Mouse (Mus musculus): ENCODE data around the gene Svs2. TPM values are rescaled to one million over a fixed set of nuclear protein-coding genes. Genes with fewer than 3 reads are reported as not detected.

Svs2 gene
- total RNA-seq, 2 experiments from 2014 or later, result not detected

Other genes with a start within 250 kb of the Svs2 start
- 100 to 1,000 TPM; 138 to 139 TPM for gene Ywhab, start 243.5 kb downstream of the Svs2 start, total RNA-seq (2021)
- under 1 TPM; 0.77 to 0.91 TPM for gene Pabpc1l, start 213.0 kb downstream of the Svs2 start, total RNA-seq (2021)
- gene Stk4, start 168.1 kb downstream of the Svs2 start, total RNA-seq (2021), result 10 to 100 TPM; 20.9 to 21.4 TPM
- gene Tomm34, start 167.3 kb downstream of the Svs2 start, total RNA-seq (2021), result 10 to 100 TPM; 22.8 to 25.9 TPM
- gene Kcns1, start 67.4 kb downstream of the Svs2 start, total RNA-seq (2021), result under 1 TPM; 0.14 to 0.15 TPM
- not detected for gene Wfdc5, start 55.7 kb downstream of the Svs2 start, total RNA-seq (2021)
- not detected for gene Wfdc12, start 47.9 kb downstream of the Svs2 start, total RNA-seq (2021)
- gene Wfdc15a, start 38.3 kb downstream of the Svs2 start, total RNA-seq (2021), result not detected
- not detected for gene Wfdc15b, start 16.8 kb downstream of the Svs2 start, total RNA-seq (2021)
- not detected for gene Svs3b, start 18.2 kb upstream of the Svs2 start, total RNA-seq (2021)
- not detected for gene Svs4, start 40.0 kb upstream of the Svs2 start, total RNA-seq (2021)
- not detected for gene Svs3a, start 50.8 kb upstream of the Svs2 start, total RNA-seq (2021)
- not detected for gene Svs6, start 78.3 kb upstream of the Svs2 start, total RNA-seq (2021)
- not detected for gene Svs5, start 94.3 kb upstream of the Svs2 start, total RNA-seq (2021)
- under 1 TPM; 0.45 to 0.77 TPM for gene Slpi, start 150.6 kb upstream of the Svs2 start, total RNA-seq (2021)
- gene Rbpjl, start 164.7 kb upstream of the Svs2 start, total RNA-seq (2021), result not detected
- 1 to 10 TPM; 1.2 to 2.3 TPM for gene Matn4, start 166.7 kb upstream of the Svs2 start, total RNA-seq (2021)
- 10 to 100 TPM; 24.3 to 39.3 TPM for gene Sdc4, start 205.4 kb upstream of the Svs2 start, total RNA-seq (2021)
- 10 to 100 TPM; 21.3 to 25.1 TPM for gene Sys1, start 218.5 kb upstream of the Svs2 start, total RNA-seq (2021)
- 1 to 10 TPM; 5.5 to 7.4 TPM for gene Gm20458, start 222.5 kb upstream of the Svs2 start, total RNA-seq (2021)
- not detected for gene Trp53tg5, start 235.3 kb upstream of the Svs2 start, total RNA-seq (2021)
- 10 to 100 TPM; 17.1 to 18.9 TPM for gene Dbndd2, start 247.6 kb upstream of the Svs2 start, total RNA-seq (2021)